Mouse (Mus musculus) right cerebral cortex, postnatal 14 days (tissue): Measurements from ENCODE around the gene Tdrd9.
A peak's percentile ranks its signal among the peaks of the same experiment; 100 is the strongest.

Source experiments
- DNase-seq: peaks from one replicate; pipeline ENCODE4 v3.0.0; 2022

The Tdrd9 gene

GRCm38 (mm10) chr12:111963339-111963738, 8.0 kb upstream of the Tdrd9 start:
- DNase-seq = no peak

DNA sequence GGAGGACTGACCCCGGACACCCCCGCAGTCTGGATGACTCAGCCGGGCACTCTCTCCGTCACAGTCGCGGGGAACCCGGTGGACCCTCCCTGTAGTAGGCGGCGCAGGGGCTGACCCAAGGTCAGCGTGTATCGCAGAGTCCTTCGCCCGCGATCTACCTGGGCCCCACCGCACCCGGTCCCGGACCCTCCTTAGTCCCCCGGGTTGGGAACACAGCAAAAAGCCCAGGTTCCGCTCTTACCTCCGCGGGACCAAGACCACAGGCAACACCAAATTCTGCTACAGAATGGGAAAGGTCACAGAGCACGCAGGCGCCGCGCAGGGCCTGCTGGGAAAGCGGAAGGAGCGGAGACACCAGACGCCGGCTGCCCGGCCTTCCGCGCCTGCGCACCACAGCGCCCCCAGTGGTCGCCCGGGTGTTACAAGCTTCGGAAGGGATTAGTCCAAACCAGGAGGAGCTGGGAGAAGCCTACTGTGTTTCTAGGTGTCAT, 4.6 kb upstream of the Tdrd9 start, which contains the start of gene Atp5mpl:
Atp5mpl (minus strand) TSS at position 295 of the 491 bp plus-strand sequence.
- DNase-seq = peak; percentile 98

GRCm38 (mm10) chr12:111970085-111970484, 1.3 kb upstream of the Tdrd9 start:
- DNase-seq = no peak

GRCm38 (mm10) chr12:111972504-111972903, 1.1 kb downstream of the Tdrd9 start:
- no peak for DNase-seq

DNA sequence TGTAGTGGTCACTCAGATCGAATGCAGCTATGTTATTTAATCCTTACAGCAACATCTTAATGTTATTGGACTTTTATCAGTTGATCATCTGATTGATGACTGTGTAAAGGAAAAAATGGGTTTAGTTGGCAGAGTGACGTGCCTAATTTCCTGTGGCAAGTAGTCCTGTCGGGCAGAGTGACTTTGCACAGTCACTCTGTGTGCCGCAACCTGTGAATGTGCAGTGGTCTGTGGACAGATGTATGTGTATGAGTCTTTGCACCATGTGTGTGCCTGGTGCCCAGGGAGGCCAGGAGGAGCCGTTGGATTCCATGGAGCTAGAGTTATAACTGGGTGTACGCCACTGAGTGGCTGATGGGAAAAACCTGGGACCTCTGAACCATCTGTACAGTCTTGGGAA, 3.2 kb downstream of the Tdrd9 start:
- DNase-seq = no peak

DNA sequence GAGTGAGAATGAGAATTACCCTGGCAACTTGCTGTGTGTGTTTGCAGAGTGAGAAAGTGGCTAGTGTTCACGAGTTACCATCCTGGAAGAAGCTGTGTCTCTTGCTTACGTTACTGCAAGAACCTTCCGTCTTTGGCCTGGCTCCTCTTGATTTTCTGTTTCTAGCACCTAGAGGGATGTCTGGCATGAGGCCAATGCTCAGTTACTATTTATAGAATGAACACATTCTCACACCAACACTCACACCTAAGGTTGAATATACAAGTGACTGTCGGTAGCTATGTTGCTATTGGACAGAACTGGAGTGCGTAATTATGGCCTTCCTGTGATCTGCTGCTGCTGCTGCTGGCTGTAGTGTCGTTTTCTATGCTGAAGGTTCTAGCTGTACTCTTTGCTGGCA, 5.8 kb downstream of the Tdrd9 start:
- peak; percentile 22 for DNase-seq

DNA sequence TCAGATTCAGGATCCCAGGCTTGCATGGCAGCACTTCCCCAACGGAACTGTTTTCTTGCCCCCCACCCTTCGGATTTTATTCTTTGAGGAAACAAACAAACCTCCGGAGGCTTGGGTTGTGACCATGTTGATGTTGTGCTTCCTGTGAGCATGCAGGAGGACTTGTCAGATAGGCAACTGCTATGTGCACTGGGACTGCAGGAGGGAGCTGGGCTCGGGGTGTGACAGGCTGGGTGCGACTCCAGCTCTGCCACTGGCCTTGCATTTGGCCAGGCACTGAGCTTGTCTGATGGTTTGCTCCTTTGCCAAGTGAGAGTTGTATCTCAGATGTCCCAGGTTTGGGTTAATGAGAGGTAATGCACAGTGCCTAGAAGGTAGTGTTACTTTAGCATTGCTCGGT, 6.9 kb downstream of the Tdrd9 start:
- DNase-seq = no peak

GRCm38 (mm10) chr12:111980887-111981367, 9.6 kb downstream of the Tdrd9 start, which contains the start of gene Rd3l:
Gene Rd3l (minus strand): TSS chr12:111981317.
- no peak for DNase-seq

- no peak for DNase-seq
These were observed 10.5 kb downstream of the Tdrd9 start for GRCm38 (mm10) chr12:111981831-111982230.

DNA sequence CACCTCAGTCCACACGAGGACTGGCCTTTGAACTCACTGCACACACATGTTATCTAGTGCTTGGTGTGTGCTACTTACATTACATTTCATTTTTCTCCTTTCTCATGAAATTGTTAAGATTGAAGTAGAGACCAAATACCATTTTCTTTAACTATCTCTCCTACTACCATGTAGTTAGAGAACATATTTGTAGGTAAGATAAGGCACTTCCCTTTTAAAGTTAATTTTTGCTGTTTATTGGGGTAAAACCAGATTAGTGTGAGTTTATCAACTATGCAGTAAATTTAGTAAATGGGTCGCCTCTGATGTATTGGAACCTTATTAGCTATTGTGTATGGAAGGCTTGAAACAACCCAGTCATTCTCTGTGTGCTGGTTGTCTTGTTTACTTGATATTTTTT, 11.8 kb downstream of the Tdrd9 start:
- no peak for DNase-seq

DNA sequence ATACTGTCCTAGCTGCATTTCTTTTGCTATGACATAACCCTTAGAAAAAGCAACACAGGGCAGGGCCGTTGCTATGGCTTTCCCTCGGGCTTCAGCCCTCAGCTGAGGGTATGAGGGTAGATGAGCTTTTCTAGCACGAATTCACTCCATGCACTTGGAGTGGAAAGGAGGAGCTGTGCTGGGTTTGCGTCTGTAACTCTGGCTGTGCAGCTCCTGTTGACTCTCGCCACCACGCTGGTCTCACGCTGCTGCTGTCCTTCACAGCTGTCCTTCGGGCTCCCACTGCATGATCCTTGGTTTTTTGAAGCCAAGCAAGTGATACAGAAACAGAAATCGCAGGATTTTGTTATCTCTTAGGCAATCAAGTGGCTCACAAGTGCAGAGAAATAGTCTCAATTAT, 15.4 kb downstream of the Tdrd9 start:
- DNase-seq = no peak

DNA sequence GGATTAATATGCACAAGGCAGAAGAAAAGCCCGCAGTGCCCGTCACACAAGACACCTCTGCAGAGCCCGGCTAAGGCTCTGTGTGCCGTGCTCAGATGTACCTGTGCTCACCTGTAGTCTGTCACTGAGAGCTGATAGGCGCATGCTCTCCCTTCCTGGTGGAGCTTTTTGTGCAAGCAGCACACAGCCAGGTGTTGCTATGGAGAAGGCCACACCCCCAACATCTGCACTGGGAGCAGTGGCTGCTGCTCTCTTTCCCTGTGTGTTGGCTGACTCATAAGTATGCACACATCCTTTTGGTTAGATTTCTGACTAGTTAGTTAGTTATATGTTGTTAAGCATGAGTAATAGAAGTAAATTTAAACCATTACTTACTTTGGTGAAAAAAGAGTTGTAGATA, 21.3 kb downstream of the Tdrd9 start:
- no peak for DNase-seq

GRCm38 (mm10) chr12:111995161-111995560, 23.8 kb downstream of the Tdrd9 start:
- no peak for DNase-seq

DNA sequence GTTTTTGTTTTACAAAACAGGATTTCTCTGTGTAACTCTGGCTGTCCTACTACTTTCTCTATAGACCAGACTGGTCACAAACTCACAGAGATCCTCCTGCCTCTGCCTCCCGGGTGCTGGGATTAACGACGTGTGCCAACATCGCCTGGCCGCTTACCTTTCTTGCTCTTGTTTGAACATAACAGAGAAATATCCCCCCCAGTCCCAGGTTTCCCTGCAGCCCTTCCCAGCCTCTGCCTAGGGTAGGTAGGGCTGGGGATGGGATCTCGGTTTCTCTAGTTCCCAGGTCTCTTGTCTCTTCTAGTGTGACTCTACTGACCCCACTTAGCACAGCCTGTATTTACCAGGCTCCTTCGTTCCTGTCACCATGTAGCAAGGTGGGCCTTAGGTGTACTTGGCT, 28.4 kb downstream of the Tdrd9 start:
- DNase-seq = no peak

- DNase-seq = peak; percentile 86
These were observed 29.9 kb downstream of the Tdrd9 start for GRCm38 (mm10) chr12:112001223-112001622.

GRCm38 (mm10) chr12:112012511-112013270, 41.3 kb downstream of the Tdrd9 start:
- DNase-seq = no peak

- no peak for DNase-seq
These were observed 42.0 kb downstream of the Tdrd9 start for GRCm38 (mm10) chr12:112013271-112013801.

- no peak for DNase-seq
These were observed 45.0 kb downstream of the Tdrd9 start for GRCm38 (mm10) chr12:112016346-112016745.

DNA sequence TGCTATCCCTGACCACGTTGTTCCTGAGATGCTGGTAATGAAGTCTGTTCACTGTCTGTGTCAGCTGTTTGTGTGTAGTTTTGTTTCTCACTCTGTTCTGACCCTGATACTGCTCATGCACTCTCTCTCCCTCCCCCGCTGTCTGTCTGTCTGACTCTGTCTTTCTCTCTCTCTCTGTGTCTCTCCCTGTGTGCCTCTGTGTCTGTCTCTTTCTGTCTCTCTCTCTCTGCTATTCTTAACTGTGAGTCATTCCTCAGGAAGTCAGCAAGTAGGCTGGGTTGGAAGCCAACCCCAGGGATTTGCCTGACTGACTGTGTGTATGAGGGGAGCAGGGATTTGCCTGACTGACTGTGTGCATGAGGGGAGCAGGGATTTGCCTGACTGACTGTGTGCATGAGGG, 51.9 kb downstream of the Tdrd9 start:
- no peak for DNase-seq

DNA sequence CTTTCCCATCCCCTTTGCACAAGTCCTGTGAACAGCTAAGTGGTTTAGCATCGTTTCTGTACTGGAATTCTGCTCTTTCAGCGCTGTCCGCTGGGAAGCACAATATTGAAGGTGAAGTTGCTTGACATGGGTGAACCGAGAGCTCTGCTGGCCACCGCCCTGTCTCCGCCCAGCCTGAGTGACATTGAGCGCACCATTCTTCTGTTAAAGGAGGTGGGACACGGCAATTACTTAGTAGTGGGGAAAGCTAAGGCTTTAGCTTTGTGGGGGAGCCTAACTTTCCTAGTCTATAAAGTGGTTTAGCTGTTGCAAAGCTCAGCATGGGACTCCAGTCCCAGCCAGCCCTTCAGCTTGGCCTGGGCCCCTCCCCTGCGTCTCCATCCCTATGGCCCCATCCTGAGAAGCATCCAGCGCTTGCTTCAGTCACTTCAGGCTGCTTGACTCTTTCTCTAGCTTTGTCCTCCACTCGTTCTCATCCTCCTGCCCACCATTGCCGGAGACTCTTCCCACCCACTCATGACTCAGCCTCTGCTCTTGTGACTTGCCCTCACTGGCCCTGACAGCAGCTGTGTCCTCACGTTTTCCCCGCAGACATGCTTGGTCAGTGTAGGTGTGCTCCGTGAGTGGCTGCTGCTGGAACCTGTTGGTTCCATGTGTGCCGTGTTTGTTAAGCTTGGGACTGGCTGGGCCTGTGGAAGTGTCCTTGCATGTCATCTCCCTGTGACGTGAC, 53.4 kb downstream of the Tdrd9 start:
- DNase-seq = no peak

DNA sequence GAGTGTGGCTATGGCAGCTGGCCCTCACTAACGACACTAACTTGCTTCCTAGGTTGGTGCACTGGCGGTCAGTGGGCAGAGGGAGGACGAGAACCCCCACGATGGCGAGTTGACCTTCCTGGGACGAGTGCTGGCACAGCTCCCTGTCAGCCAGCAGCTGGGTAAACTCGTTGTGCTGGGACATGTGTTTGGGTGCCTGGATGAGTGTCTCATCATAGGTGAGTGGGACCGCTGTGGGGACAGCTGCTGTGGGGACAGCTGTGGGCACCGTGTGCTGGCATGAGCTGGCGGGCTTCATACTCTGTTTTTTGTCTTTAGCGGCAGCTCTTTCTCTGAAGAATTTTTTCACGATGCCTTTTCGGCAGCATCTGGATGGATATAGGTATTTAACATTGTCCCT, 54.1 kb downstream of the Tdrd9 start:
- no peak for DNase-seq

- DNase-seq = no peak
These were observed 54.7 kb downstream of the Tdrd9 start for GRCm38 (mm10) chr12:112025907-112026645.

GRCm38 (mm10) chr12:112027408-112027807, 56.0 kb downstream of the Tdrd9 start:
- no peak for DNase-seq
